Mouse (Mus musculus): ENCODE results near the gene Mapk10.

Gene Mapk10

GRCm38 (mm10) chr5:103211101-103211848 lies at the start of gene Mapk10:
TSS of gene Mapk10 (minus strand) at chr5:103211334.
- Histone ChIP-seq H3K4me1 (replicated peaks; ENCODE audit: low read depth, low read length) (0 out of 2 replicates have a peak, but pooled peaks cover 4% of the 10 kb centered on the region), H3K27me3 (ENCODE audit: insufficient read depth, low read length) (peaks cover 5% of the 10 kb centered on the region), H3K9me3 (ENCODE audit: low read length) (peaks cover 6% of the 10 kb centered on the region), H3K4me3 (replicated peaks; ENCODE audit: low read length) (no peak within 1 kb of the TSS), H3K36me3 (ENCODE audit: insufficient read depth, low read length) (no peaks in the 10 kb centered on the region)
- TF ChIP-seq POU5F1 (IDR thresholded peaks at IDR 0.05; ENCODE audit: borderline replicate concordance, low read length) (no peak), NANOG (IDR thresholded peaks at IDR 0.05; ENCODE audit: borderline replicate concordance, low read length) (no peak), CTCF (conservative IDR thresholded peaks at IDR 0.05; ENCODE audit: low read length) (no peak)

- no peak for TF ChIP-seq NANOG (IDR thresholded peaks at IDR 0.05; ENCODE audit: borderline replicate concordance, low read length)
- TF ChIP-seq POU5F1 (IDR thresholded peaks at IDR 0.05; ENCODE audit: borderline replicate concordance, low read length), result no peak
- no peak for TF ChIP-seq CTCF (conservative IDR thresholded peaks at IDR 0.05; ENCODE audit: low read length)
- peaks cover 8% of the 10 kb centered on the region for H3K9me3 ChIP-seq (ENCODE audit: low read length)
- no peaks in the 10 kb centered on the region for H3K36me3 ChIP-seq (ENCODE audit: insufficient read depth, low read length)
- H3K4me3 ChIP-seq (replicated peaks; ENCODE audit: low read length), result no peak overlapping the region
- H3K4me1 ChIP-seq (replicated peaks; ENCODE audit: low read depth, low read length), result no peaks in the 10 kb centered on the region
- no peaks in the 10 kb centered on the region for H3K27me3 ChIP-seq (ENCODE audit: insufficient read depth, low read length)
Measured at GRCm38 (mm10) chr5:103256144-103256543, 45.0 kb upstream of the Mapk10 start.

GRCm38 (mm10) chr5:103242430-103242829 lies 31.3 kb upstream of the Mapk10 start:
- TF ChIP-seq NANOG (IDR thresholded peaks at IDR 0.05; ENCODE audit: borderline replicate concordance, low read length) (no peak), CTCF (conservative IDR thresholded peaks at IDR 0.05; ENCODE audit: low read length) (no peak), POU5F1 (IDR thresholded peaks at IDR 0.05; ENCODE audit: borderline replicate concordance, low read length) (no peak)
- no peaks in the 10 kb centered on the region for H3K36me3 ChIP-seq (ENCODE audit: insufficient read depth, low read length)

GRCm38 (mm10) chr5:103231822-103232221 lies 20.7 kb upstream of the Mapk10 start:
- Histone ChIP-seq H3K27me3 (ENCODE audit: insufficient read depth, low read length) (no peaks in the 10 kb centered on the region), H3K36me3 (ENCODE audit: insufficient read depth, low read length) (no peaks in the 10 kb centered on the region), H3K4me1 (replicated peaks; ENCODE audit: low read depth, low read length) (no peaks in the 10 kb centered on the region), H3K4me3 (replicated peaks; ENCODE audit: low read length) (no peak overlapping the region), H3K9me3 (ENCODE audit: low read length) (no peaks in the 10 kb centered on the region)
- no peak for TF ChIP-seq NANOG (IDR thresholded peaks at IDR 0.05; ENCODE audit: borderline replicate concordance, low read length)
- TF ChIP-seq POU5F1 (IDR thresholded peaks at IDR 0.05; ENCODE audit: borderline replicate concordance, low read length), result no peak
- no peak for TF ChIP-seq CTCF (conservative IDR thresholded peaks at IDR 0.05; ENCODE audit: low read length)

More at GRCm38 (mm10) chr5:103242430-103242829, 31.3 kb upstream of the Mapk10 start:
- Histone ChIP-seq H3K9me3 (ENCODE audit: low read length) (peaks cover 17% of the 10 kb centered on the region), H3K4me3 (replicated peaks; ENCODE audit: low read length) (no peak overlapping the region), H3K27me3 (ENCODE audit: insufficient read depth, low read length) (no peaks in the 10 kb centered on the region), H3K4me1 (replicated peaks; ENCODE audit: low read depth, low read length) (no peaks in the 10 kb centered on the region)

GRCm38 (mm10) chr5:103230334-103230733 lies 19.2 kb upstream of the Mapk10 start:
- H3K4me3 ChIP-seq (replicated peaks; ENCODE audit: low read length), result no peak overlapping the region
- no peaks in the 10 kb centered on the region for H3K36me3 ChIP-seq (ENCODE audit: insufficient read depth, low read length)
- H3K4me1 ChIP-seq (replicated peaks; ENCODE audit: low read depth, low read length), result no peaks in the 10 kb centered on the region
- no peaks in the 10 kb centered on the region for H3K9me3 ChIP-seq (ENCODE audit: low read length)
- TF ChIP-seq CTCF (conservative IDR thresholded peaks at IDR 0.05; ENCODE audit: low read length) (no peak), NANOG (IDR thresholded peaks at IDR 0.05; ENCODE audit: borderline replicate concordance, low read length) (no peak), POU5F1 (IDR thresholded peaks at IDR 0.05; ENCODE audit: borderline replicate concordance, low read length) (no peak)
- H3K27me3 ChIP-seq (ENCODE audit: insufficient read depth, low read length), result no peaks in the 10 kb centered on the region

GRCm38 (mm10) chr5:103229321-103229720 lies 18.2 kb upstream of the Mapk10 start:
- Histone ChIP-seq H3K4me1 (replicated peaks; ENCODE audit: low read depth, low read length) (no peaks in the 10 kb centered on the region), H3K36me3 (ENCODE audit: insufficient read depth, low read length) (no peaks in the 10 kb centered on the region), H3K9me3 (ENCODE audit: low read length) (no peaks in the 10 kb centered on the region), H3K4me3 (replicated peaks; ENCODE audit: low read length) (no peak overlapping the region), H3K27me3 (ENCODE audit: insufficient read depth, low read length) (no peaks in the 10 kb centered on the region)
- TF ChIP-seq CTCF (conservative IDR thresholded peaks at IDR 0.05; ENCODE audit: low read length) (no peak), NANOG (IDR thresholded peaks at IDR 0.05; ENCODE audit: borderline replicate concordance, low read length) (no peak), POU5F1 (IDR thresholded peaks at IDR 0.05; ENCODE audit: borderline replicate concordance, low read length) (no peak)

- Histone ChIP-seq H3K36me3 (ENCODE audit: insufficient read depth, low read length) (no peaks in the 10 kb centered on the region), H3K9me3 (ENCODE audit: low read length) (no peaks in the 10 kb centered on the region), H3K4me3 (replicated peaks; ENCODE audit: low read length) (no peak overlapping the region), H3K4me1 (replicated peaks; ENCODE audit: low read depth, low read length) (no peaks in the 10 kb centered on the region), H3K27me3 (ENCODE audit: insufficient read depth, low read length) (no peaks in the 10 kb centered on the region)
- TF ChIP-seq POU5F1 (IDR thresholded peaks at IDR 0.05; ENCODE audit: borderline replicate concordance, low read length), result no peak
Measured at GRCm38 (mm10) chr5:103221997-103222396, 10.9 kb upstream of the Mapk10 start.

GRCm38 (mm10) chr5:103210644-103211043 lies 490 bp downstream of the Mapk10 start:
- Histone ChIP-seq H3K27me3 (ENCODE audit: insufficient read depth, low read length) (peaks cover 5% of the 10 kb centered on the region), H3K36me3 (ENCODE audit: insufficient read depth, low read length) (no peaks in the 10 kb centered on the region), H3K4me1 (replicated peaks; ENCODE audit: low read depth, low read length) (0 out of 2 replicates have a peak, but pooled peaks cover 4% of the 10 kb centered on the region), H3K4me3 (replicated peaks; ENCODE audit: low read length) (no peak overlapping the region), H3K9me3 (ENCODE audit: low read length) (peaks cover 4% of the 10 kb centered on the region)
- TF ChIP-seq POU5F1 (IDR thresholded peaks at IDR 0.05; ENCODE audit: borderline replicate concordance, low read length) (no peak), CTCF (conservative IDR thresholded peaks at IDR 0.05; ENCODE audit: low read length) (no peak), NANOG (IDR thresholded peaks at IDR 0.05; ENCODE audit: borderline replicate concordance, low read length) (no peak)

GRCm38 (mm10) chr5:103210018-103210417 lies 1.1 kb downstream of the Mapk10 start:
- H3K36me3 ChIP-seq (ENCODE audit: insufficient read depth, low read length), result no peaks in the 10 kb centered on the region
- H3K4me1 ChIP-seq (replicated peaks; ENCODE audit: low read depth, low read length), result 0 out of 2 replicates have a peak, but pooled peaks cover 4% of the 10 kb centered on the region
- no peak for TF ChIP-seq NANOG (IDR thresholded peaks at IDR 0.05; ENCODE audit: borderline replicate concordance, low read length)
- TF ChIP-seq CTCF (conservative IDR thresholded peaks at IDR 0.05; ENCODE audit: low read length), result no peak
- no peak for TF ChIP-seq POU5F1 (IDR thresholded peaks at IDR 0.05; ENCODE audit: borderline replicate concordance, low read length)
- H3K4me3 ChIP-seq (replicated peaks; ENCODE audit: low read length), result no peak overlapping the region
- H3K9me3 ChIP-seq (ENCODE audit: low read length), result no peaks in the 10 kb centered on the region
- peaks cover 5% of the 10 kb centered on the region for H3K27me3 ChIP-seq (ENCODE audit: insufficient read depth, low read length)
